Mouse (Mus musculus) hindbrain, embryonic 10.5 days (tissue): ENCODE measurements around the gene Cops2. TPM values are rescaled to one million over a fixed set of nuclear protein-coding genes. Genes with fewer than 3 reads are reported as not detected.
A peak's percentile ranks its signal among the peaks of the same experiment; 100 is the strongest.

Source experiments
- DNase-seq: peaks from one replicate; pipeline ENCODE4 v3.0.0-alpha.2; 2017; ENCODE audit warnings: low spot score
- H3K27ac ChIP-seq: fragments of 300-500 bp; sonication (generic); 2 replicates; pipeline ENCODE4 v1.5.1; 2016; ENCODE audit warnings: mild to moderate bottlenecking, moderate library complexity
- H3K27me3 ChIP-seq: fragments of 300-500 bp; sonication (generic); 2 replicates; pipeline ENCODE4 v1.6.1; 2016; ENCODE audit warnings: mild to moderate bottlenecking; ENCODE audit not compliant: poor library complexity, insufficient read depth, severe bottlenecking
- H3K36me3 ChIP-seq: fragments of 300-500 bp; sonication (generic); 2 replicates; pipeline ENCODE4 v1.6.1; 2016; ENCODE audit warnings: mild to moderate bottlenecking, moderate library complexity
- H3K4me1 ChIP-seq: fragments of 300-500 bp; sonication (generic); replicated peaks from 2 replicates; pipeline ENCODE4 v1.6.1; 2016; ENCODE audit warnings: mild to moderate bottlenecking
- H3K4me3 ChIP-seq: fragments of 300-500 bp; sonication (generic); 2 replicates; pipeline ENCODE4 v1.5.1; 2016; ENCODE audit warnings: mild to moderate bottlenecking, moderate library complexity
- H3K9me3 ChIP-seq: fragments of 300-500 bp; sonication (generic); 2 replicates; pipeline ENCODE4 v1.6.1; 2016; ENCODE audit warnings: mild to moderate bottlenecking, moderate library complexity
- WGBS: fragments of 180-500 bp; shearing (Covaris S2); methylation state at CpG from one replicate; pipeline ENCODE4 v1.1.7; 2016; 5-methylcytosine and 5-hydroxymethylcytosine counted together
- polyA plus RNA-seq: library from polyadenylated mRNA; unstranded; fragments of >200 nt; fragmentation: Nextera tagmentation; extraction: Ambion mirVana; gene quantifications from 2 replicates; pipeline ENCODE4 v1.2.1, GENCODE M21; 2016

The Cops2 gene
- 69.2 and 97.0 TPM in 2 replicates for polyA plus RNA-seq

DNA sequence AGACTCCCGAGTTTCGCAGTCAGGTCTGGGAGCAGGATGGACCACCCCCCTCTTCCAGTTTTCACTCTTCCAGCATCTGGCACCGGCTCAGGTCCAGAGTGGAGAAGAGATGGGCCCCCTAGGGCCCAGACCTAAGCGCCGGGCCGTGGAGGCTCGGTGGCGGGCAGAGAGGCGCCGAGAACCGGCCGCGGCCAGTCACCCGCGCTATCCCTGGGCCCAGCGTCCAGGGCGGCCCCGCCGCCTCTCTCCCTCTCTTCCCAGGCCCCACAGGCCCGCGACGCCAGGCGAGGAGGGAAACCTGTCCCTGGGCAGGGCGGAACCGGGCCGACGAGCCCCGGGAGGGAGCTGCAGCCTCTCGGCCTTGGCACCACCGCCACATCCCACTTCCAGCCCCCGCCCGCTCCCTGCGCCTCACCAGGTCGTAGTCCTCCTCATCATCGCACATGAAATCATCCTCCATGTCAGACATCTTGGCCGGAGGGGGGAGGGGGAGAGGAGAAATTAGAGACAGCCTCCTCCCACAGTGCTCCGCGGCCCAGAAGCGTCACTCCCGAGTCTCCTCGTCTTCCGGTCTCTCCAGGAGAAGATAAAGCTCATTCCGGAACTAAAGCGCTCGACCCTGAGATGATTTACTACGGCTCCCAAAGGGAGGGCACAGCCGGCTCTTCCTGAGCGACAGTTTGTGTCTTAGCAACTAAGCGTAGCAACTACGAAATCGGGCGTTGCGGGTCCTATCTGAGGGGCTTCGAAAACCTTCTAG lies at the start of gene Cops2, which contains the start of gene Galk2:
Cops2 (minus strand) TSS at position 619 of the 760 bp plus-strand sequence.
Galk2 (plus strand) TSS at position 589 of the 760 bp plus-strand sequence.
- Histone ChIP-seq H3K4me3 (peak within 1 kb of the TSS; percentile 99), H3K27me3 (no peaks in the 10 kb centered on the region), H3K27ac (peak within 1 kb of the TSS; percentile 97), H3K4me1 (peaks cover 16% of the 10 kb centered on the region), H3K36me3 (no peaks in the 10 kb centered on the region), H3K9me3 (no peaks in the 10 kb centered on the region)
- under 1% methylated on average over 53 of the region's 54 CpGs for WGBS
- DNase-seq: peak; percentile 94

DNA sequence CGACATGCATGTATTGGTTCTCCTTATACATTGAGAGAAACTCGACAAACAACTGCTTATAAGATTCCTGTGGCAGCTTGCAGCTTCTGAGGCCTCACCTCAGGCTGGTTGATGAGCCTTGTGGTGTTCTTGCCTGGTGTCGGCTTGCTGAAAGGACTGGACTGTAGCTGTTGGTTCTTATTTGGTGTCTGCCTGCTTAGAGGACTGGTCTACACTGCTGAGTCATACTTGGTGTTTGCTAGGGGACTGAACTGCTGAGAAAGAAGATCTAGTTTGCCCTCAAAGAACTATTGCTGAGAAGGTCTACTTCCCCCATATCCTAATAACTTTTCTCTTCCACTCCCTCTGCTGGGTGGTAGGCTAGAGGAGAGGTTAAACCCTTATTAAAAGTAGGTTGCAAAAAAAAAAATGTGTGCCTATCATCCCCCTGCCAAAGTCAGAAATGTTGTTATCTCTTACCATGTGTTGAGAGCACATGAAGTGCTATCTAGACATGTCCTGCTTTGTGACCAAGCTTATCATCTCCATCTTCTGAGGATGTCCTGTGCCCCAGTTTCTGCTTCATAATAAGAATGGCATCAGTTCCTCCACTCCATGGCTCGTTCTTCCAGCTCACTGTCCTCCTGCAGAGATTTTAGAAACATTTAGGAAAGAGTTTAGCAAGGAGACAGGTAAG lies 48.8 kb upstream of the Cops2 start:
- Histone ChIP-seq H3K9me3 (no peaks in the 10 kb centered on the region), H3K36me3 (0 out of 2 replicates have a peak, but pooled peaks cover 4% of the 10 kb centered on the region), H3K4me3 (no peak overlapping the region), H3K27ac (no peak overlapping the region), H3K27me3 (no peaks in the 10 kb centered on the region), H3K4me1 (no peaks in the 10 kb centered on the region)
- no peak for DNase-seq
- 81% methylated on average over 4 of the region's 4 CpGs for WGBS

GRCm38 (mm10) chr2:125906407-125907066 lies 47.6 kb upstream of the Cops2 start:
- Histone ChIP-seq H3K9me3 (no peaks in the 10 kb centered on the region), H3K36me3 (0 out of 2 replicates have a peak, but pooled peaks cover 4% of the 10 kb centered on the region), H3K27me3 (no peaks in the 10 kb centered on the region), H3K4me3 (no peak overlapping the region), H3K27ac (no peak overlapping the region), H3K4me1 (no peaks in the 10 kb centered on the region)
- 87% methylated on average over 4 of the region's 4 CpGs for WGBS
- no peak for DNase-seq

DNA sequence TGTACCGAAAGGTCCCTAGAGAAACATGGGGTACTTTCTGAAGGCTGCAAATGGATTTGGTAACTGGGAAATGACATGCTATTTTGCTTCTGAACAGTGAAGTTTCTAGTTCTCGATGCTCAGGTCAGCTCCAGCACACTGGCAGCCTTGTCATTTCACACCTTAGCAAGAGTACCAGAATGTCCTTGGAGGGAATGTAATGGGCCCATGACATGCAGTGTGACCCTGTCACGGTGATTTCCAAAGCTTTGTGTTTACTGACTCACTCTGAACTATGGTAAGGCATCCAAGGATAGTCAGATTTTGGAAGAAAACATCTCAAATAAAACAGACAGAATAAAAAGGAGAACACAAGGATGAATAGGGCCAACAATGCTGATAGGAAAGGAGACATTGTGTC lies 42.5 kb upstream of the Cops2 start:
- 85% methylated on average over 3 of the region's 3 CpGs for WGBS
- no peaks in the 10 kb centered on the region for H3K9me3 ChIP-seq
- H3K36me3 ChIP-seq: 0 out of 2 replicates have a peak, but pooled peaks cover 4% of the 10 kb centered on the region
- H3K27me3 ChIP-seq: no peaks in the 10 kb centered on the region
- no peak overlapping the region for H3K4me3 ChIP-seq
- H3K4me1 ChIP-seq: no peaks in the 10 kb centered on the region
- no peak overlapping the region for H3K27ac ChIP-seq
- DNase-seq: no peak

- H3K9me3 ChIP-seq: no peaks in the 10 kb centered on the region
- H3K27me3 ChIP-seq: no peaks in the 10 kb centered on the region
- 0 out of 2 replicates have a peak, but pooled peaks cover 4% of the 10 kb centered on the region for H3K36me3 ChIP-seq
- DNase-seq: no peak
- 87% methylated on average over 6 of the region's 6 CpGs for WGBS
- no peak overlapping the region for H3K27ac ChIP-seq
- no peak overlapping the region for H3K4me3 ChIP-seq
- no peaks in the 10 kb centered on the region for H3K4me1 ChIP-seq
Measured at GRCm38 (mm10) chr2:125900797-125901410, 42.0 kb upstream of the Cops2 start.

DNA sequence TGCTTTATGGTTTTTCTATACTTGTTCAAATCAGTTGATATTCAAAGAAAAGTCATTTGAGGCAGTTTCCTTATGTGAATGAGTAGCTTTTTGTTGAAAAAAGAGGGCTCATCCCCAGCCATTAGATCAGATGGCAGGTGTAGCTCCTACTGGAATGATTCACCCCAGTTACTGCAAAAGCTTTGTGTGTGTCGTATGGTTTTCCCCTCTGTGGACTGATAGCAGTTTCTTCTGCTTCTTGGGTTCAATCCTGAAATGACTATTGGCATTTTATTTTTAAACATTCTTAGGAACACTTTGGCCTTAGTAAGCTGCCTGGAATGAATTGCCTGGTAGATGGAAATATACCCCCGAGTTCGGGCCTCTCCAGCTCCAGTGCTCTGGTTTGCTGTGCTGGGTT lies 37.4 kb upstream of the Cops2 start:
- DNase-seq: no peak
- Histone ChIP-seq H3K4me1 (no peaks in the 10 kb centered on the region), H3K9me3 (no peaks in the 10 kb centered on the region), H3K27me3 (no peaks in the 10 kb centered on the region), H3K27ac (no peak overlapping the region), H3K36me3 (no peaks in the 10 kb centered on the region), H3K4me3 (no peak overlapping the region)
- WGBS: 93% methylated on average over 3 of the region's 3 CpGs

DNA sequence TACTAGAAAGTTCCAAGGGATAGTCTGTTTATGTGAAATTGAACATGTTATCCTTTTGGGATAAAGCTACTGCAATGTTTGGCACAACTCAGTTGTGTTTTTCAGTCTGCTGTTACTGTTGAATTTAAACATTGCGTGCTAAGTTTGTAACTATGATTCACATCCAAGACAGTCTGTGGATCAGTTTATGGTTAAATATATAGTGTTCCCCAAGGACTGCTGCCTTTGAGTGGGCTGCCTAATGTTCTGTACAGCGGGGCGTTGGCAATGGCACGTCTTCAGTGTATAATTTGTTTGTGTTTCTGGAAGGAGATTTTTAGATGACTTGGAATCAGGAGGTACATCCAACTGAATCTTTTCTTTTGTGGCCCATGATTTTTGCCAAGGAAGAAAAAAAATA lies 36.2 kb upstream of the Cops2 start:
- WGBS: 94% methylated on average over 4 of the region's 4 CpGs

DNA sequence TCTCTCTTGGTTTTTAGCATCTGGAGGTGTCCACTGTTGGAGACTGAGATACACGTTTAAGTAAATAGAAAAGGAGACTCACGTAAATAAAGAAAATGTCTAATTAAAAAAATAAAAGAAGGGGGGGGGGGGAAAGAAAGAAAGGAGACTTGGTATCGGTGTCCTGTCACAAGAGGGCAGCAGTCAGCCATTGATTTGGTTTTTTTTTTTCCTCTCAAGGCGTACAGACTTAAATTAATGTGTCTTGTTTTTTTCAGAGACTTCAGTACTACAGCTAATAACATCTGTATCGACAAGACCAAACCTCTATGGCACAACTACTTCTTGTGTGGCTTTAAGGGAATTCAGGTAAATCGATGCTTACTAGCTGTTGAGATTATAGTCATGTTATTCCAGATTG lies 34.2 kb upstream of the Cops2 start:
- H3K9me3 ChIP-seq: no peaks in the 10 kb centered on the region
- no peak overlapping the region for H3K4me3 ChIP-seq
- H3K4me1 ChIP-seq: no peaks in the 10 kb centered on the region
- H3K27me3 ChIP-seq: no peaks in the 10 kb centered on the region
- WGBS: 49% methylated on average over 6 of the region's 6 CpGs
- no peaks in the 10 kb centered on the region for H3K36me3 ChIP-seq
- DNase-seq: no peak
- H3K27ac ChIP-seq: no peak overlapping the region

More for the DNA sequence above, 36.2 kb upstream of the Cops2 start:
- DNase-seq: no peak
- Histone ChIP-seq H3K27me3 (no peaks in the 10 kb centered on the region), H3K9me3 (no peaks in the 10 kb centered on the region), H3K27ac (no peak overlapping the region), H3K4me3 (no peak overlapping the region), H3K36me3 (no peaks in the 10 kb centered on the region), H3K4me1 (no peaks in the 10 kb centered on the region)

DNA sequence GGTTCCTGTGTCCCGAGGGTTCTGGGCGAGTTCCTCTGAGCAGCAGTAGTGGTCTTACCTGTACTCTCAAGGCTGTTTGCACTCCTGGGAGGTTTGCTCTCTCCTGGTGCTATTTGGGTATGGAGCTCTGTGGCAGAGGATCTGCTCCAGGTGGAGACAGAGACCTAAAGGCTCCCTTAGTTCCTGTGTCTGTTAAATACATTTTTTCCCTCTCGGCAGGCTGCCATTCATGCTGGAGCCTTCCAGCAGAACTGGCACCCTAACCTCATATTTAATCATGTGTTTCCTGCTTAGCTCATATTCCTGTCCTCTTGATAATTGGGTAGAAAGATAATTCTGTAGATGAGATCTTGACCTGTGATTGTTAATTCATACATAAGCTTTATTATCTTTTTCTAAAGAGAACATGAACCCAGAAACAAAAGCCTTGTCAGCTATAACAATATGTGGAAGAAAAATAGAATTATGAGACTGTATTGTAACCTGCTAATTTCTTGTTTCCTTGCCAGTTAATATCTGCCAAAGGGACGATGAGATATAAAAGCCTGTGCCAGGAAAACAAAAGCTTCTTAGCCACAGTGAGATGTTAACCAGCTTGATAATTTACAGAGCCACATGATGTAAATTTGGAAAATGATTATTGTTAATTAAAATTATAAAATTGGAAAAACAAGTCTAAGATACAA lies 27.1 kb upstream of the Cops2 start:
- Histone ChIP-seq H3K4me3 (no peak overlapping the region), H3K27me3 (no peaks in the 10 kb centered on the region), H3K4me1 (no peaks in the 10 kb centered on the region), H3K27ac (no peak overlapping the region), H3K9me3 (peaks cover 5% of the 10 kb centered on the region; the same call in 1 of the 2 replicates), H3K36me3 (no peaks in the 10 kb centered on the region)
- 89% methylated on average over 4 of the region's 4 CpGs for WGBS
- no peak for DNase-seq

DNA sequence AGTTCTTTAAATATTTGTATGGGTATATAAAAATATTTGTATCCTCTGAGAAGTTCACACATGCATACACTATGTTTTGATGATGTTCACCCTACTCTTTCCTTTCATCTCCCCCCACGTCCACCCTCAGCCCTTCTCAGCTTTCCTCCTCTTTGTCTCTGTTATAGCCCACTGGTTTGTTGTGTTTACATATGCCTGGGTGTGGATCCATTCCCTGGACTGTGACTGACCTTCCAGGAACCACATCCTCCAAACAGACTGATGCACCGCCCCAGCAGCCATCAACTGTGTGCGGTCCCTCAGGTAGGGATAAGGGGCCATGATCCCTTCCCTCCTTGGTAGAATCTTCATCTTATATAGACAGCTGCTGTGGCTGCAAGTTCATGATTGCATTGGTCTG lies 11.2 kb upstream of the Cops2 start:
- no peaks in the 10 kb centered on the region for H3K27me3 ChIP-seq
- peaks cover 20% of the 10 kb centered on the region for H3K4me1 ChIP-seq
- H3K36me3 ChIP-seq: 0 out of 2 replicates have a peak, but pooled peaks cover 7% of the 10 kb centered on the region
- DNase-seq: no peak
- H3K27ac ChIP-seq: no peak overlapping the region
- 85% methylated on average over 3 of the region's 3 CpGs for WGBS
- no peak overlapping the region for H3K4me3 ChIP-seq
- no peaks in the 10 kb centered on the region for H3K9me3 ChIP-seq

- 80% methylated on average over 3 of the region's 3 CpGs for WGBS
- Histone ChIP-seq H3K36me3 (0 out of 2 replicates have a peak, but pooled peaks cover 7% of the 10 kb centered on the region), H3K9me3 (no peaks in the 10 kb centered on the region), H3K27ac (no peak overlapping the region), H3K27me3 (no peaks in the 10 kb centered on the region), H3K4me1 (peaks cover 20% of the 10 kb centered on the region), H3K4me3 (no peak overlapping the region)
- no peak for DNase-seq
Measured at GRCm38 (mm10) chr2:125868301-125868700, 9.4 kb upstream of the Cops2 start.
